Mouse (Mus musculus) midbrain, embryonic 11.5 days (tissue): ENCODE data around the gene Slc16a12. TPM values are rescaled to one million over a fixed set of nuclear protein-coding genes. Genes with fewer than 3 reads are reported as not detected.

Experiments used
- microRNA-seq: library from miRNA; unstranded; fragments of <30 nt; microRNA quantifications from one replicate; pipeline ENCODE4, GENCODE M21; 2017
- polyA plus RNA-seq: library from polyadenylated mRNA; unstranded; fragments of >200 nt; fragmentation: Nextera tagmentation; extraction: Ambion mirVana; gene quantifications from 2 replicates; pipeline ENCODE4 v1.2.1, GENCODE M21; 2014

Gene Slc16a12
- polyA plus RNA-seq, 1 experiment from 2014 or later: 2.7 TPM

Small RNA genes within 50 kb of the gene (microRNA-seq; reads per million reads assigned to microRNA genes)
- gene Gm27476: not detected

Other genes starting within 250 kb of the Slc16a12 start
- gene Lipa, start 219.8 kb downstream of the Slc16a12 start, polyA plus RNA-seq: 28.7 and 31.4 TPM in 2 replicates
- 4.7 and 5.0 TPM in 2 replicates for gene Ifit2, start 196.6 kb downstream of the Slc16a12 start, polyA plus RNA-seq
- 0.50 and 0.78 TPM in 2 replicates for gene Ifit3, start 163.8 kb downstream of the Slc16a12 start, polyA plus RNA-seq
- gene Ifit1bl1, start 145.3 kb downstream of the Slc16a12 start, polyA plus RNA-seq: 0.22 and 0.33 TPM in 2 replicates
- gene Ifit3b, start 139.3 kb downstream of the Slc16a12 start, polyA plus RNA-seq: 0.10 TPM in 1 of 2 replicates, not detected in the other
- 0.25 TPM in 1 of 2 replicates, not detected in the other for gene Ifit1bl2, start 106.5 kb downstream of the Slc16a12 start, polyA plus RNA-seq
- 0.36 TPM in 1 of 2 replicates, not detected in the other for gene Ifit1, start 106.4 kb downstream of the Slc16a12 start, polyA plus RNA-seq
- 10.4 and 10.5 TPM in 2 replicates for gene Pank1, start 132.2 kb upstream of the Slc16a12 start, polyA plus RNA-seq
- gene Kif20b, start 175.1 kb upstream of the Slc16a12 start, polyA plus RNA-seq: 66.6 and 67.6 TPM in 2 replicates